Mouse (Mus musculus): ENCODE results near the gene B3gnt9. TPM values are rescaled to one million over a fixed set of nuclear protein-coding genes. Genes with fewer than 3 reads are reported as not detected.

Gene B3gnt9
- polyA plus RNA-seq, 2 experiments = 40.8 to 42.9 TPM

- peaks cover 15% of the 10 kb centered on the region for H3K4me1 ChIP-seq (ENCODE audit: control insufficient read depth, insufficient read depth, low read length)
- peak within 1 kb of the TSS; percentile 91 for H3K4me3 ChIP-seq (replicated peaks; ENCODE audit: low read length)
- TF ChIP-seq POLR2A (IDR thresholded peaks at IDR 0.05; ENCODE audit: borderline replicate concordance, extremely low read depth, insufficient read depth, insufficient read length) = 0 out of 2 replicates have a peak, but pooled peaks have one; percentile 49
- peak within 1 kb of the TSS; percentile 91 for H3K4me2 ChIP-seq (replicated peaks; ENCODE audit: low read depth, low read length, severe bottlenecking)
- no peaks in the 10 kb centered on the region for H3K27me3 ChIP-seq (ENCODE audit: control insufficient read depth, insufficient read depth, low read length)
- H3K27ac ChIP-seq (replicated peaks; ENCODE audit: low read depth, low read length) = 0 out of 2 replicates have a peak within 1 kb of the TSS, but pooled peaks have one; percentile 55
- H3K9me3 ChIP-seq (ENCODE audit: control insufficient read depth, low read length) = no peaks in the 10 kb centered on the region
- peaks cover 37% of the 10 kb centered on the region for H3K36me3 ChIP-seq (ENCODE audit: control insufficient read depth, insufficient read depth, low read length)
- DNase-seq (ENCODE audit: low spot score) (peak; percentile 92), ATAC-seq (ENCODE audit: low FRiP score, low read depth) (peak; percentile 92)
- WGBS = under 1% methylated on average over 52 of the region's 58 CpGs
- peak within 1 kb of the TSS; percentile 83 for H3K9ac ChIP-seq (ENCODE audit: low read depth, low read length, severe bottlenecking)
These were observed 42.7 kb upstream of the B3gnt9 start, which contains the start of gene E2f4 for GRCm38 (mm10) chr8:105297511-105298192. Gene E2f4, plus strand, starts transcription at chr8:105297663.

- Histone ChIP-seq H3K27ac (replicated peaks; ENCODE audit: low read depth, low read length) (no peak within 1 kb of the TSS), H3K27me3 (ENCODE audit: control insufficient read depth, insufficient read depth, low read length) (no peaks in the 10 kb centered on the region), H3K9ac (ENCODE audit: low read depth, low read length, severe bottlenecking) (0 out of 2 replicates have a peak within 1 kb of the TSS, but pooled peaks have one; percentile 83), H3K9me3 (ENCODE audit: control insufficient read depth, low read length) (no peaks in the 10 kb centered on the region), H3K4me2 (replicated peaks; ENCODE audit: low read depth, low read length, severe bottlenecking) (peak within 1 kb of the TSS; percentile 91), H3K4me1 (ENCODE audit: control insufficient read depth, insufficient read depth, low read length) (peaks cover 15% of the 10 kb centered on the region), H3K36me3 (ENCODE audit: control insufficient read depth, insufficient read depth, low read length) (peaks cover 21% of the 10 kb centered on the region), H3K4me3 (replicated peaks; ENCODE audit: low read length) (peak within 1 kb of the TSS; percentile 91)
- no peak for DNase-seq (ENCODE audit: low spot score)
- ATAC-seq (ENCODE audit: low FRiP score, low read depth) = no peak
- TF ChIP-seq POLR2A (IDR thresholded peaks at IDR 0.05; ENCODE audit: borderline replicate concordance, extremely low read depth, insufficient read depth, insufficient read length) = no peak
- WGBS = 61% methylated on average over 11 of the region's 11 CpGs
These were observed 41.1 kb upstream of the B3gnt9 start, which contains the start of gene Exoc3l for GRCm38 (mm10) chr8:105295895-105296573. Gene Exoc3l, minus strand, starts transcription at chr8:105296101.

DNA sequence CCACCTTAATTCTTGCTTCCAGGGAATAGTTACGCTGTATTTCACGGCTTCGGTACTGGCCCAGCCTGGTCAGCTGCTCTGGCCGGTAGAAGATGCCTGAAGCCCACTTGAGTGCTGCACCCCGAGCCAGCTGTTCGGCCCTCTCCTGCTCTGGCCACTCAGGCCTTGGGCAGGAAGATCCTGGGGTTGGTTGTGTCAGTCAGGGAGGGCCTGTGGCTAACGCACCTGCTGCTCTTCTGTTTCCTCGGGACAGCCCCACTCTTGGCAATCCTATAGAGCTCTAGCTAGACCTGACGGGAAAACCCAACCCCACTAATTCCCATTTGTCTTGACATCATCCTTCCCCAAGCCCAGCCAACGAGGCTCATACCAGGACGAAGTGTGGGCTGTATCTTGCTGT lies 40.3 kb upstream of the B3gnt9 start:
- no peak overlapping the region for H3K27ac ChIP-seq (replicated peaks; ENCODE audit: low read depth, low read length)
- no peak overlapping the region for H3K9ac ChIP-seq (ENCODE audit: low read depth, low read length, severe bottlenecking)
- DNase-seq (ENCODE audit: low spot score) = no peak
- peaks cover 6% of the 10 kb centered on the region for H3K27me3 ChIP-seq (ENCODE audit: control insufficient read depth, insufficient read depth, low read length)
- peaks cover 14% of the 10 kb centered on the region for H3K36me3 ChIP-seq (ENCODE audit: control insufficient read depth, insufficient read depth, low read length)
- WGBS = 62% methylated on average over 11 of the region's 11 CpGs
- no peak for TF ChIP-seq POLR2A (IDR thresholded peaks at IDR 0.05; ENCODE audit: borderline replicate concordance, extremely low read depth, insufficient read depth, insufficient read length)
- no peak for ATAC-seq (ENCODE audit: low FRiP score, low read depth)
- H3K4me1 ChIP-seq (ENCODE audit: control insufficient read depth, insufficient read depth, low read length) = peaks cover 21% of the 10 kb centered on the region
- no peaks in the 10 kb centered on the region for H3K9me3 ChIP-seq (ENCODE audit: control insufficient read depth, low read length)
- H3K4me2 ChIP-seq (replicated peaks; ENCODE audit: low read depth, low read length, severe bottlenecking) = no peak overlapping the region
- no peak overlapping the region for H3K4me3 ChIP-seq (replicated peaks; ENCODE audit: low read length)

DNA sequence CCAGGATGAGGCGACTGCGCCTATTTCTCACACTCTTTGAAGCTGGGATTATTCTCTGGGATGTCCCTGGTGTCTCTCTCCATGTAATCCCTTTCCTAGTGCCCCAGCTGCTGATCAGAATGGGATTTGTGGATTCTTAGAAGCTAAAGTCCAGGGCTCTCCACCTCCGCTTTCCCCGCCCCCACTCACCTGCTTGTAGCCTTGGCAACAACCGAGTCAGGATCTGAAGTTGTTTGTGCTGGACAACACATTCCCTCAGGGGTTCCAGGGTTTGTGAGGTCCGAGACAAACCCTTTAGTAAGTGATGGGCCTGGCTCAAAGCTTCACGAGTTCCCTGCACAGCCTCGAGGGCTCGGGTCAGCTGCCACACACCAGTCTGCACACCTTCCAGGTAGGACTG lies 39.8 kb upstream of the B3gnt9 start:
- Histone ChIP-seq H3K4me2 (replicated peaks; ENCODE audit: low read depth, low read length, severe bottlenecking) (no peak overlapping the region), H3K4me3 (replicated peaks; ENCODE audit: low read length) (no peak overlapping the region)

GRCm38 (mm10) chr8:105293405-105293804 lies 38.5 kb upstream of the B3gnt9 start:
- Histone ChIP-seq H3K4me1 (ENCODE audit: control insufficient read depth, insufficient read depth, low read length) (peaks cover 26% of the 10 kb centered on the region), H3K27ac (replicated peaks; ENCODE audit: low read depth, low read length) (no peak overlapping the region), H3K9me3 (ENCODE audit: control insufficient read depth, low read length) (no peaks in the 10 kb centered on the region), H3K4me2 (replicated peaks; ENCODE audit: low read depth, low read length, severe bottlenecking) (no peak overlapping the region), H3K9ac (ENCODE audit: low read depth, low read length, severe bottlenecking) (no peak overlapping the region), H3K36me3 (ENCODE audit: control insufficient read depth, insufficient read depth, low read length) (no peaks in the 10 kb centered on the region), H3K27me3 (ENCODE audit: control insufficient read depth, insufficient read depth, low read length) (peaks cover 12% of the 10 kb centered on the region), H3K4me3 (replicated peaks; ENCODE audit: low read length) (no peak overlapping the region)
- WGBS = 65% methylated on average over 11 of the region's 19 CpGs
- ATAC-seq (ENCODE audit: low FRiP score, low read depth) (no peak), DNase-seq (ENCODE audit: low spot score) (no peak)
- TF ChIP-seq POLR2A (IDR thresholded peaks at IDR 0.05; ENCODE audit: borderline replicate concordance, extremely low read depth, insufficient read depth, insufficient read length) = no peak

More for the DNA sequence above, 39.8 kb upstream of the B3gnt9 start:
- no peak overlapping the region for H3K27ac ChIP-seq (replicated peaks; ENCODE audit: low read depth, low read length)
- H3K9me3 ChIP-seq (ENCODE audit: control insufficient read depth, low read length) = no peaks in the 10 kb centered on the region
- TF ChIP-seq POLR2A (IDR thresholded peaks at IDR 0.05; ENCODE audit: borderline replicate concordance, extremely low read depth, insufficient read depth, insufficient read length) = no peak
- WGBS = 70% methylated on average over 9 of the region's 9 CpGs
- peaks cover 26% of the 10 kb centered on the region for H3K4me1 ChIP-seq (ENCODE audit: control insufficient read depth, insufficient read depth, low read length)
- DNase-seq (ENCODE audit: low spot score) (no peak), ATAC-seq (ENCODE audit: low FRiP score, low read depth) (no peak)
- peaks cover 11% of the 10 kb centered on the region for H3K27me3 ChIP-seq (ENCODE audit: control insufficient read depth, insufficient read depth, low read length)
- peaks cover 9% of the 10 kb centered on the region for H3K36me3 ChIP-seq (ENCODE audit: control insufficient read depth, insufficient read depth, low read length)
- no peak overlapping the region for H3K9ac ChIP-seq (ENCODE audit: low read depth, low read length, severe bottlenecking)
